Mouse (Mus musculus) midbrain, embryonic 14.5 days (tissue): ENCODE data around the gene Ngp. TPM values are rescaled to one million over a fixed set of nuclear protein-coding genes. Genes with fewer than 3 reads are reported as not detected.

Experiments used
- ATAC-seq: fragments of 200-750 bp; cut with Nextera tagmentation; 2 replicates; pipeline ENCODE4 v1.8.0; 2017; ENCODE audit warnings: moderate number of reproducible peaks, moderate library complexity; ENCODE audit not compliant: low FRiP score, low TSS enrichment
- DNase-seq: peaks from one replicate; pipeline ENCODE4 v3.0.0-alpha.2; 2015
- H3K27ac ChIP-seq: fragments of 300-500 bp; sonication (generic); replicated peaks from 2 replicates; pipeline ENCODE4 v1.5.1; 2014; ENCODE audit warnings: mild to moderate bottlenecking, low read depth, low read length, moderate library complexity
- H3K27me3 ChIP-seq: fragments of 300-500 bp; sonication (generic); 2 replicates; pipeline ENCODE4 v1.6.1; 2014; ENCODE audit warnings: low read length, control low read depth, mixed read lengths; ENCODE audit not compliant: control insufficient read depth, insufficient read depth
- H3K36me3 ChIP-seq: fragments of 300-500 bp; sonication (generic); 2 replicates; pipeline ENCODE4 v1.6.1; 2014; ENCODE audit warnings: low read length, control low read depth; ENCODE audit not compliant: control insufficient read depth, insufficient read depth
- H3K4me1 ChIP-seq: fragments of 300-500 bp; sonication (generic); 2 replicates; pipeline ENCODE4 v1.6.1; 2014; ENCODE audit warnings: mild to moderate bottlenecking, antibody characterized with exemption, low read length, control low read depth; ENCODE audit not compliant: control insufficient read depth, insufficient read depth
- H3K4me2 ChIP-seq: fragments of 300-500 bp; sonication (generic); 2 replicates; pipeline ENCODE4 v1.6.1; 2014; ENCODE audit warnings: mild to moderate bottlenecking, low read length, moderate library complexity
- H3K4me3 ChIP-seq: fragments of 300-500 bp; sonication (generic); replicated peaks from 2 replicates; pipeline ENCODE4 v1.5.1; 2014; ENCODE audit warnings: low read depth, low read length
- H3K9ac ChIP-seq: fragments of 300-500 bp; sonication (generic); replicated peaks from 2 replicates; pipeline ENCODE4 v1.6.1; 2014; ENCODE audit warnings: mild to moderate bottlenecking, low read length, moderate library complexity
- H3K9me3 ChIP-seq: fragments of 300-500 bp; sonication (generic); 2 replicates; pipeline ENCODE4 v1.6.1; 2016; ENCODE audit warnings: low read length, control low read depth, mixed read lengths; ENCODE audit not compliant: control insufficient read depth
- WGBS: fragments of 180-500 bp; shearing (Covaris S2); extraction: QIAGEN DNeasy Blood & Tissue Kit; methylation state at CpG from one replicate; pipeline ENCODE4 v1.1.7; 2014; 5-methylcytosine and 5-hydroxymethylcytosine counted together
- polyA plus RNA-seq: library from polyadenylated mRNA; unstranded; fragments of >200 nt; fragmentation: Nextera tagmentation; extraction: Ambion mirVana; gene quantifications from 2 replicates; pipeline ENCODE4 v1.2.1, GENCODE M21; 2014

Gene Ngp
- polyA plus RNA-seq, 1 experiment from 2014 or later = 0.34 TPM

DNA sequence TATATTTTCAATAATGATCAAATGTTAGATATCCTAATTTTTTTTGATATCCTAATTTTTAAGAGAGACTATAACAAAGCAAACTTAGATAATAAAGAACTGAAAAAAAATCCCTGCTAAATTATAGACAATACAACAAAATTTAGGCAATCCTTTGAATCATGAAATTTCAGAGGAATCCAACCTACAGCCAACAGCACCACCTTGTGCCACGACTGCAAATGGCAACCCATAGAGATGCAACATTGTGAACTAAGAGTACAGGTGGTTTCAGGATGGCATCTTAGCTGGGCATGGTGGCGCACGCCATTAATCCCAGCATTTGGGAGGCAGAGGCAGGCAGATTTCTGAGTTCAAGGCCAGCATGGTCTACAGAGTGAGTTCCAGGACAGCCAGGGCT is 46.6 kb downstream of the Ngp start:
- Histone ChIP-seq H3K4me1 (no peaks in the 10 kb centered on the region), H3K27ac (no peak overlapping the region), H3K4me3 (no peak overlapping the region), H3K27me3 (no peaks in the 10 kb centered on the region), H3K4me2 (no peak overlapping the region), H3K9ac (no peak overlapping the region), H3K36me3 (no peaks in the 10 kb centered on the region), H3K9me3 (no peaks in the 10 kb centered on the region)
- WGBS = 86% methylated on average over 3 of the region's 3 CpGs
- DNase-seq = no peak
- ATAC-seq = no peak

Other genes starting within 250 kb of the Ngp start
- 105 and 178 TPM in 2 replicates for gene Cspg5, start 176.0 kb upstream of the Ngp start, polyA plus RNA-seq
- gene Elp6, start 114.6 kb upstream of the Ngp start, polyA plus RNA-seq = 43.4 and 43.5 TPM in 2 replicates
- gene Scap, start 86.5 kb upstream of the Ngp start, polyA plus RNA-seq = 50.5 and 52.4 TPM in 2 replicates
- 22.1 and 22.4 TPM in 2 replicates for gene Ptpn23, start 11.5 kb upstream of the Ngp start, polyA plus RNA-seq
- gene Klhl18, start 56.9 kb downstream of the Ngp start, polyA plus RNA-seq = 18.7 and 20.4 TPM in 2 replicates
- 2.4 and 3.4 TPM in 2 replicates for gene Kif9, start 57.2 kb downstream of the Ngp start, polyA plus RNA-seq
- 49.8 and 58.1 TPM in 2 replicates for gene Setd2, start 112.8 kb downstream of the Ngp start, polyA plus RNA-seq
- gene Nradd, start 204.7 kb downstream of the Ngp start, polyA plus RNA-seq = 22.2 and 33.7 TPM in 2 replicates
- gene Nbeal2, start 234.4 kb downstream of the Ngp start, polyA plus RNA-seq = 3.6 and 5.3 TPM in 2 replicates
- gene Ccdc12, start 236.8 kb downstream of the Ngp start, polyA plus RNA-seq = 106 and 122 TPM in 2 replicates